Mouse (Mus musculus) lung, adult 2 months (tissue): ENCODE results near the gene Cyp2d10.
"Not testable (repeated sequence)": the region's sequence is repeated elsewhere in the genome, so short reads cannot be mapped to it uniquely, and the experiment has no call there.

Experiments
- CTCF ChIP-seq: fragments of 200-500 bp; IDR thresholded peaks from 2 replicates; pipeline ENCODE4 v1.5.1; 2011; ENCODE audit warnings: mild to moderate bottlenecking, low read length, control low read depth; ENCODE audit not compliant: insufficient read depth
- POLR2A ChIP-seq: fragments of 200-500 bp; IDR thresholded peaks from 2 replicates; pipeline ENCODE4 v1.6.1; 2011; ENCODE audit warnings: low read depth, mild to moderate bottlenecking, control low read depth, low read length, borderline replicate concordance; ENCODE audit errors: extremely low read depth

- TF ChIP-seq CTCF, POLR2A: not testable (repeated sequence)
Observed at GRCm38 (mm10) chr15:82389916-82390315, 17.1 kb downstream of the Cyp2d10 start.
